Mouse (Mus musculus): ENCODE measurements around the gene Mrpl54. TPM values are rescaled to one million over a fixed set of nuclear protein-coding genes. Genes with fewer than 3 reads are reported as not detected.

The Mrpl54 gene
- polyA plus RNA-seq, 1 experiment from 2014 or later: 244 TPM

- Histone ChIP-seq H3K4me1 (peaks cover 55% of the 10 kb centered on the region), H3K9me3 (no peaks in the 10 kb centered on the region), H3K27me3 (replicated peaks) (peaks cover 28% of the 10 kb centered on the region), H3K36me3 (peaks cover 5% of the 10 kb centered on the region; the same call in 1 of the 2 replicates), H3K9ac (peak overlapping the region; percentile 90), H3K27ac (replicated peaks) (peak overlapping the region; percentile 87), H3K4me3 (peak overlapping the region; percentile 91), H3K4me2 (peak overlapping the region; percentile 99)
- peak; percentile 2; the same call in 1 of the 2 replicates for ATAC-seq (ENCODE audit: extremely low read depth, insufficient number of reproducible peaks, low FRiP score, low TSS enrichment)
- 5% methylated on average over 25 of the region's 25 CpGs for WGBS
Observed at GRCm38 (mm10) chr10:81293334-81294030, 26.7 kb upstream of the Mrpl54 start.

- H3K4me1 ChIP-seq: peaks cover 47% of the 10 kb centered on the region
- H3K4me2 ChIP-seq: peak within 1 kb of the TSS; percentile 99
- H3K27me3 ChIP-seq (replicated peaks): peaks cover 36% of the 10 kb centered on the region
- peak within 1 kb of the TSS; percentile 87 for H3K27ac ChIP-seq (replicated peaks)
- peak; percentile 92 for ATAC-seq (ENCODE audit: extremely low read depth, insufficient number of reproducible peaks, low FRiP score, low TSS enrichment)
- peak within 1 kb of the TSS; percentile 91 for H3K4me3 ChIP-seq
- peak within 1 kb of the TSS; percentile 90 for H3K9ac ChIP-seq
- peaks cover 5% of the 10 kb centered on the region; the same call in 1 of the 2 replicates for H3K36me3 ChIP-seq
- no peaks in the 10 kb centered on the region for H3K9me3 ChIP-seq
- WGBS: under 1% methylated on average over 59 of the region's 80 CpGs
Observed at GRCm38 (mm10) chr10:81292554-81293333, 26.0 kb upstream of the Mrpl54 start, which contains the start of gene Pip5k1c. Pip5k1c (plus strand) TSS chr10:81292963.

- WGBS: 68% methylated on average over 9 of the region's 9 CpGs
- H3K9me3 ChIP-seq: no peaks in the 10 kb centered on the region
- peaks cover 45% of the 10 kb centered on the region for H3K27me3 ChIP-seq (replicated peaks)
- peaks cover 2% of the 10 kb centered on the region; the same call in 1 of the 2 replicates for H3K36me3 ChIP-seq
- H3K4me2 ChIP-seq: peak within 1 kb of the TSS; percentile 99
- H3K27ac ChIP-seq (replicated peaks): no peak within 1 kb of the TSS
- H3K4me1 ChIP-seq: peaks cover 40% of the 10 kb centered on the region
- no peak within 1 kb of the TSS for H3K9ac ChIP-seq
- no peak for ATAC-seq (ENCODE audit: extremely low read depth, insufficient number of reproducible peaks, low FRiP score, low TSS enrichment)
- H3K4me3 ChIP-seq: peak within 1 kb of the TSS; percentile 91; the same call in 1 of the 2 replicates
Observed at GRCm38 (mm10) chr10:81291511-81292104, 24.9 kb upstream of the Mrpl54 start, which contains the start of gene Tjp3. Tjp3 (minus strand) TSS chr10:81291581.

GRCm38 (mm10) chr10:81290698-81291460 lies 24.1 kb upstream of the Mrpl54 start:
- no peak overlapping the region for H3K4me3 ChIP-seq
- H3K9me3 ChIP-seq: no peaks in the 10 kb centered on the region
- 22% methylated on average over 24 of the region's 24 CpGs for WGBS
- ATAC-seq (ENCODE audit: extremely low read depth, insufficient number of reproducible peaks, low FRiP score, low TSS enrichment): no peak
- no peak overlapping the region for H3K27ac ChIP-seq (replicated peaks)
- peaks cover 41% of the 10 kb centered on the region for H3K4me1 ChIP-seq
- peaks cover 45% of the 10 kb centered on the region for H3K27me3 ChIP-seq (replicated peaks)
- no peak overlapping the region for H3K9ac ChIP-seq
- H3K4me2 ChIP-seq: no peak overlapping the region
- H3K36me3 ChIP-seq: no peaks in the 10 kb centered on the region

GRCm38 (mm10) chr10:81289811-81290210 lies 23.1 kb upstream of the Mrpl54 start:
- ATAC-seq (ENCODE audit: extremely low read depth, insufficient number of reproducible peaks, low FRiP score, low TSS enrichment): no peak
- no peak overlapping the region for H3K9ac ChIP-seq
- peaks cover 53% of the 10 kb centered on the region for H3K27me3 ChIP-seq (replicated peaks)
- H3K4me3 ChIP-seq: no peak overlapping the region
- no peak overlapping the region for H3K4me2 ChIP-seq
- WGBS: 56% methylated on average over 14 of the region's 14 CpGs
- no peak overlapping the region for H3K27ac ChIP-seq (replicated peaks)
- no peaks in the 10 kb centered on the region for H3K9me3 ChIP-seq
- H3K36me3 ChIP-seq: no peaks in the 10 kb centered on the region
- H3K4me1 ChIP-seq: peaks cover 37% of the 10 kb centered on the region

- H3K4me3 ChIP-seq: no peak overlapping the region
- H3K27me3 ChIP-seq (replicated peaks): peaks cover 58% of the 10 kb centered on the region
- 2% methylated on average over 7 of the region's 7 CpGs for WGBS
Observed at GRCm38 (mm10) chr10:81289278-81289677, 22.5 kb upstream of the Mrpl54 start.

GRCm38 (mm10) chr10:81288601-81289000 lies 21.9 kb upstream of the Mrpl54 start:
- Histone ChIP-seq H3K9ac (no peak overlapping the region), H3K4me3 (no peak overlapping the region), H3K27me3 (replicated peaks) (peaks cover 65% of the 10 kb centered on the region), H3K4me1 (peaks cover 25% of the 10 kb centered on the region), H3K36me3 (no peaks in the 10 kb centered on the region), H3K27ac (replicated peaks) (no peak overlapping the region), H3K4me2 (no peak overlapping the region), H3K9me3 (no peaks in the 10 kb centered on the region)
- ATAC-seq (ENCODE audit: extremely low read depth, insufficient number of reproducible peaks, low FRiP score, low TSS enrichment): no peak
- 22% methylated on average over 6 of the region's 6 CpGs for WGBS

More at GRCm38 (mm10) chr10:81289278-81289677, 22.5 kb upstream of the Mrpl54 start:
- Histone ChIP-seq H3K9ac (peak overlapping the region; percentile 44; the same call in 1 of the 2 replicates), H3K4me2 (no peak overlapping the region), H3K9me3 (no peaks in the 10 kb centered on the region), H3K27ac (replicated peaks) (no peak overlapping the region), H3K36me3 (no peaks in the 10 kb centered on the region), H3K4me1 (peaks cover 32% of the 10 kb centered on the region)
- no peak for ATAC-seq (ENCODE audit: extremely low read depth, insufficient number of reproducible peaks, low FRiP score, low TSS enrichment)

- no peak for ATAC-seq (ENCODE audit: extremely low read depth, insufficient number of reproducible peaks, low FRiP score, low TSS enrichment)
- Histone ChIP-seq H3K36me3 (no peaks in the 10 kb centered on the region), H3K4me3 (no peak overlapping the region), H3K27me3 (replicated peaks) (peaks cover 74% of the 10 kb centered on the region), H3K9me3 (no peaks in the 10 kb centered on the region), H3K27ac (replicated peaks) (no peak overlapping the region), H3K9ac (no peak overlapping the region), H3K4me2 (no peak overlapping the region), H3K4me1 (peaks cover 23% of the 10 kb centered on the region)
- 52% methylated on average over 8 of the region's 8 CpGs for WGBS
Observed at GRCm38 (mm10) chr10:81287513-81288157, 20.9 kb upstream of the Mrpl54 start.

- no peaks in the 10 kb centered on the region for H3K9me3 ChIP-seq
- 42% methylated on average over 6 of the region's 6 CpGs for WGBS
- H3K4me1 ChIP-seq: peaks cover 23% of the 10 kb centered on the region
- no peak for ATAC-seq (ENCODE audit: extremely low read depth, insufficient number of reproducible peaks, low FRiP score, low TSS enrichment)
- peaks cover 81% of the 10 kb centered on the region for H3K27me3 ChIP-seq (replicated peaks)
- no peak overlapping the region; the same call in 1 of the 2 replicates for H3K4me2 ChIP-seq
- no peak overlapping the region for H3K4me3 ChIP-seq
- no peak overlapping the region for H3K9ac ChIP-seq
- no peaks in the 10 kb centered on the region for H3K36me3 ChIP-seq
- H3K27ac ChIP-seq (replicated peaks): no peak overlapping the region
Observed at GRCm38 (mm10) chr10:81286586-81286985, 19.9 kb upstream of the Mrpl54 start.

GRCm38 (mm10) chr10:81285694-81286450 lies 19.1 kb upstream of the Mrpl54 start:
- Histone ChIP-seq H3K9ac (peak overlapping the region; percentile 76), H3K4me2 (peak overlapping the region; percentile 77), H3K27me3 (replicated peaks) (peaks cover 81% of the 10 kb centered on the region), H3K27ac (replicated peaks) (no peak overlapping the region), H3K4me3 (peak overlapping the region; percentile 51), H3K9me3 (no peaks in the 10 kb centered on the region), H3K36me3 (no peaks in the 10 kb centered on the region), H3K4me1 (peaks cover 17% of the 10 kb centered on the region)
- peak; percentile 77 for ATAC-seq (ENCODE audit: extremely low read depth, insufficient number of reproducible peaks, low FRiP score, low TSS enrichment)
- 1% methylated on average over 53 of the region's 54 CpGs for WGBS

Measured in heart, embryonic 13.5 days (tissue).